Mouse (Mus musculus) bone marrow, adult 2 months (tissue): ENCODE data around the gene Ankrd11.

Source experiments
- CTCF ChIP-seq: fragments of 200-500 bp; IDR thresholded peaks from 2 replicates; pipeline ENCODE4 v1.5.1; 2011; ENCODE audit warnings: low read length, control low read depth; ENCODE audit not compliant: control insufficient read depth, insufficient read depth
- POLR2A ChIP-seq: fragments of 200-500 bp; IDR thresholded peaks from 2 replicates; pipeline ENCODE4 v1.6.1; 2011; ENCODE audit warnings: low read depth, mild to moderate bottlenecking, control low read depth, low read length, borderline replicate concordance; ENCODE audit not compliant: control insufficient read depth

DNA sequence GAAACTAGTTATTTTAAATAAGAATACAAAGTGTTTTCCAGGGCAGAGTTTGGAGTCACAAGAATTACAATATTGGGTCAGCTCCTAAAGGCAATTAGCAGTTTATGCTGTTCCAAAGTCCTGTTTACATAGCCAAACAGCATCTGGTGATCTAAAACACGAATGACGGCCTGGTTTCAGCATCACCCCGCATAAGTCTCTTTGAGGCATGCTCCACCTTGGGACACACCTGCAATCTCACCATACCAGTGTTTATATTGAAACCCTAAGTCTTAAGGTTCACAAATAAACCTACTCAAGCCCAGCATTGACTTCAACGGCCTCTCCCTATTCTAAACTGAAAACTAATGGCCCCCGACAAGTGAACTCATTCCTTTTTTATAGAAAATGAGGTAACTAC, 81.8 kb downstream of the Ankrd11 start:
- TF ChIP-seq CTCF (no peak), POLR2A (no peak)
